28 mouse cellular contexts compared by ENCODE assay signal in the genomic region with DNA sequence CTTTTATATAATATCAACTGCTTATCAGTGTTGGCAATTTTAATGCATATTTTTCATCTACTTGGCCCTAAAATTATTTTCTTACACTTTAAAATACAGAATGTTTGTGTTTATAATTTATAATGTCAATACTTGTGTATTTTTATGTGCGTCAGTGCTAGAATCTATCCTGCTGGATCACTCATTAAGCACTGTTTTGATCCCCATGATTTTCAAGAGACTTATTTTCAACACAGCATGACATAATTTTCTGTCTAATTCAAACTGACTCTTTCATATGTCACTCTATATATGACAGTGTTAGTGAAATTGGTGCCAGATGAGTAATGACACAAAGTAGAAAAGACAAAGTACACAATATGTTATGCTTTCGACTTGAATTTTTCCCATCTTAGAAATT.
"Had no signal": no experiment of that assay in that cellular context is flagged by ENCODE, and none has a peak within 500 bp of the region (broad histone marks: within the 10 kb centered on the region; RNA-seq: fewer than 3 reads in every experiment).

No protein-coding gene starts in this region.

- DNase-seq: gastrocnemius, adult 2 months; gastrocnemius, postnatal 10 days; gastrocnemius, postnatal 25 days; heart, adult 18-20 months; heart, postnatal 10 days; heart, postnatal 4 days; kidney, adult 18-20 months; kidney, adult 8-10 months; kidney, postnatal 10 days; kidney, postnatal 25 days; kidney, postnatal 4 days; liver; liver, embryonic 13.5 days had no signal

- H3K4me1 ChIP-seq: heart, embryonic 10.5 days; heart, embryonic 12.5 days; hindbrain, embryonic 10.5 days; hindbrain, embryonic 12.5 days; intestine, embryonic 15.5 days; limb, embryonic 10.5 days; limb, embryonic 12.5 days; liver, embryonic 13.5 days; liver, embryonic 15.5 days had no signal

- H3K27me3 ChIP-seq: heart, embryonic 12.5 days; hindbrain, embryonic 12.5 days; intestine, embryonic 15.5 days; limb, embryonic 12.5 days; liver, embryonic 13.5 days; liver, embryonic 15.5 days had no signal

- H3K4me3 ChIP-seq: gastrocnemius, adult 2 months; heart, embryonic 10.5 days; heart, embryonic 12.5 days; hindbrain, embryonic 10.5 days; hindbrain, embryonic 12.5 days; intestine, embryonic 15.5 days; layer of hippocampus, adult 2 months; left cerebral cortex, adult 2 months; limb, embryonic 10.5 days; limb, embryonic 12.5 days; liver, embryonic 13.5 days; liver, embryonic 15.5 days had no signal

- H3K4me2 ChIP-seq: heart, embryonic 12.5 days; hindbrain, embryonic 12.5 days; hindbrain, embryonic 14.5 days; intestine, embryonic 15.5 days; limb, embryonic 12.5 days; liver, embryonic 11.5 days; liver, embryonic 13.5 days; liver, embryonic 15.5 days had no signal

- H3K9ac ChIP-seq: heart, embryonic 12.5 days; hindbrain, embryonic 12.5 days; hindbrain, embryonic 14.5 days; intestine, embryonic 15.5 days; limb, embryonic 12.5 days; liver, embryonic 13.5 days; liver, embryonic 15.5 days had no signal

- H3K36me3 ChIP-seq: heart, embryonic 10.5 days; heart, embryonic 12.5 days; hindbrain, embryonic 10.5 days; hindbrain, embryonic 12.5 days; intestine, embryonic 15.5 days; limb, embryonic 10.5 days; limb, embryonic 12.5 days; liver, embryonic 13.5 days; liver, embryonic 15.5 days had no signal

- H3K27ac ChIP-seq: gastrocnemius, adult 2 months; heart, embryonic 10.5 days; hindbrain, embryonic 10.5 days; hindbrain, embryonic 12.5 days; hindbrain, embryonic 14.5 days; intestine, embryonic 15.5 days; layer of hippocampus, adult 2 months; left cerebral cortex, adult 2 months; limb, embryonic 10.5 days; limb, embryonic 12.5 days; liver, embryonic 13.5 days; liver, embryonic 15.5 days had no signal

- ATAC-seq: hindbrain, embryonic 16.5 days; inflammation-experienced regulatory T-cells, adult 6 months; intestine, embryonic 15.5 days; intestine, postnatal 0 days had no signal

- H3K9me3 ChIP-seq: heart, embryonic 10.5 days; hindbrain, embryonic 10.5 days; hindbrain, embryonic 12.5 days; intestine, embryonic 15.5 days; limb, embryonic 10.5 days; limb, embryonic 12.5 days; liver, embryonic 13.5 days; liver, embryonic 15.5 days had no signal
